Mouse (Mus musculus): ENCODE results near the gene A930002H24Rik.

GRCm38 (mm10) chr17:63828561-63829332 lies 34.8 kb downstream of the A930002H24Rik start:
- TF ChIP-seq CTCF (IDR thresholded peaks at IDR 0.05; ENCODE audit: extremely low read depth, insufficient read length, insufficient replicate concordance, low read depth, low read length) (no peak), POLR2A (IDR thresholded peaks at IDR 0.05; ENCODE audit: low read depth, low read length) (no peak)
